Mouse (Mus musculus) retina, postnatal 1 day (tissue): ENCODE measurements around the gene Glipr2.
A peak's percentile ranks its signal among the peaks of the same experiment; 100 is the strongest.

Experiments
- DNase-seq: peaks from one replicate; pipeline ENCODE4 v3.0.0-alpha.2; 2012

Glipr2 gene

DNA sequence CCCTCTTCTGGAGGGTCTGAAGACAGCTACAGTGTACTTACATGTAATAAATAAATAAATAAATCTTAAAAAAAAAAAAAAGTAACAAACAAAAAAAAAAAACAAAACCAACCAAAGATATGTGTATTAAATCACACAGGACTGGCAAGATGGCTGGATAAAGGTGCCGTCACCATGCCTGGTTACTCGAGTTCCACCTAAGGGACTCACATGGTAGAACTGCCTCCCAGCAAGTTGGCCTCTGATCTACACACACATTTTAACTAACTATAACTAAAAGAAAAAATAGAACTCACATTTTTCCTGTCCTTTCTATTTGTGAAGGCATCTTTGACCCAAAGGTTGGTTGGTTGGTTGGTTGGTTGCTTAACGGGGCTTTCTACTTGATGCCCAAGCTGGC, 54.6 kb downstream of the Glipr2 start:
- no peak for DNase-seq

GRCm38 (mm10) chr4:44012376-44013367, 55.5 kb downstream of the Glipr2 start:
- peak; percentile 98 for DNase-seq

GRCm38 (mm10) chr4:44013391-44014070, 56.3 kb downstream of the Glipr2 start:
- no peak for DNase-seq

GRCm38 (mm10) chr4:44016071-44016470, 58.9 kb downstream of the Glipr2 start:
- DNase-seq: no peak

GRCm38 (mm10) chr4:44016791-44017190, 59.6 kb downstream of the Glipr2 start:
- DNase-seq: no peak

DNA sequence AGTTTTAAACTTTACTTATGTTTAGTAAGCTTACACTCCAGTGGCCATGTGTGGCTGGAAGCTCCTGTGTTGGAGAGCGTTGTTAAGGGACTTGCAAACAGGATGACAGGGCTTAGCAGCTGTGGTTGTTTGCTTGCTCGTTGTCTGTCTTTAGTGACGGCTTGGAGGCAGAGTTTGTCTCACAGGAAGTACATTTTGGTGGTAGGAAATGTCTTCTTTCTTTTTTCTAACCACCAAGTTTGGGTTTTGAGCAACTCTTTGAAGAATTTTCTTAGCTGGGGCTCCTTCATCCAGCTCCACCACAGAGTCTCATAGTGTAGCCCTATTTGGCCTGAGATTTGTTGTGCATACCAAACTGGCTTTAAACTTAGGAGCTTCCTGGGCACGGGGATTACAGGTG, 65.1 kb downstream of the Glipr2 start:
- no peak for DNase-seq

- no peak for DNase-seq
These were observed 65.6 kb downstream of the Glipr2 start for GRCm38 (mm10) chr4:44022766-44023165.

GRCm38 (mm10) chr4:44023681-44024080, 66.5 kb downstream of the Glipr2 start:
- DNase-seq: no peak

- DNase-seq: no peak
These were observed 67.0 kb downstream of the Glipr2 start for GRCm38 (mm10) chr4:44024241-44024640.

GRCm38 (mm10) chr4:44025570-44025969, 68.4 kb downstream of the Glipr2 start:
- no peak for DNase-seq
